17 mouse cellular contexts compared by ENCODE assay signal in the genomic region with DNA sequence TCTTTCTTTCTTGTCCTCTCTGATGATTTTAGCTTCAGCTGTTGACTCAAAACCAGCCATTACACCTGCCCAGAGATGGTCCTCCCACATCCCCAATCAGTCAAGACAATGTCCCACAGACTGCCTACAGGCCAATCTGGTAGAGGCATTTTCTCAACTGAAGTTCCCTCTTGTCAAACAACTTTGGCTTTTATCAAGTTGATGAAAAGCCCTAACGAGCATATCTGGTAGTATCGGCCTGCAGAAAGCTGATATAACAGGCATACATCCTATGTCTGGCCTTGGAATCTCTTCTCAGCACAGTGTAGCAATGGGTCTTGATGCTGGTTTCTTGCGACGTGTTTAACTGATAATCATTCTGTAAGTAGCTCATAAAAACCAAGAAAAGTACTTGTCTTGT.
"Had no signal": no experiment of that assay in that cellular context is flagged by ENCODE, and none has a peak within 500 bp of the region (broad histone marks: within the 10 kb centered on the region; RNA-seq: fewer than 3 reads in every experiment).

No protein-coding gene starts in this region.

- H3K4me3 ChIP-seq: kidney, embryonic 15.5 days; left cerebral cortex, adult 2 months; limb, embryonic 15.5 days; megakaryocyte, embryonic 14.5 days; midbrain, embryonic 12.5 days; stomach, embryonic 15.5 days had no signal

- H3K36me3 ChIP-seq: kidney, embryonic 15.5 days; limb, embryonic 15.5 days; midbrain, embryonic 12.5 days; stomach, embryonic 15.5 days had no signal

- H3K27ac ChIP-seq: kidney, embryonic 15.5 days; left cerebral cortex, adult 2 months; midbrain, embryonic 12.5 days; stomach, embryonic 15.5 days had no signal

- DNase-seq: kidney, adult 2 months; kidney, postnatal 14 days; lung, embryonic 14.5 days; lung, postnatal 10 days; lung, postnatal 4 days; right cerebral cortex, postnatal 4 days; spleen, adult 18-20 months; thymus, adult 2 months; thymus, postnatal 36 days had no signal

- H3K4me1 ChIP-seq: midbrain, embryonic 12.5 days had no signal

- H3K9me3 ChIP-seq: kidney, embryonic 15.5 days; limb, embryonic 15.5 days; megakaryocyte, embryonic 14.5 days; midbrain, embryonic 12.5 days; stomach, embryonic 15.5 days had no signal

- H3K9ac ChIP-seq: kidney, embryonic 15.5 days; limb, embryonic 15.5 days; lung, embryonic 14.5 days; midbrain, embryonic 12.5 days; stomach, embryonic 15.5 days had no signal

- H3K4me2 ChIP-seq: kidney, embryonic 15.5 days; lung, embryonic 14.5 days; midbrain, embryonic 12.5 days; stomach, embryonic 15.5 days had no signal

- H3K27me3 ChIP-seq: kidney, embryonic 15.5 days; limb, embryonic 15.5 days; midbrain, embryonic 12.5 days; stomach, embryonic 15.5 days had no signal

- ATAC-seq: intestine, embryonic 16.5 days; midbrain, embryonic 16.5 days had no signal
